Mouse (Mus musculus) bone marrow, adult 2 months (tissue): ENCODE data around the gene Palmd.

Experiments used
- CTCF ChIP-seq: fragments of 200-500 bp; IDR thresholded peaks from 2 replicates; pipeline ENCODE4 v1.5.1; 2011; ENCODE audit warnings: low read length, control low read depth; ENCODE audit not compliant: control insufficient read depth, insufficient read depth
- POLR2A ChIP-seq: fragments of 200-500 bp; IDR thresholded peaks from 2 replicates; pipeline ENCODE4 v1.6.1; 2011; ENCODE audit warnings: low read depth, mild to moderate bottlenecking, control low read depth, low read length, borderline replicate concordance; ENCODE audit not compliant: control insufficient read depth

GRCm38 (mm10) chr3:116968540-116968997 lies at the start of gene Palmd:
- TF ChIP-seq CTCF (no peak), POLR2A (no peak)
